Mouse (Mus musculus) layer of hippocampus, adult 2 months (tissue): ENCODE results near the gene Mon2. TPM values are rescaled to one million over a fixed set of nuclear protein-coding genes. Genes with fewer than 3 reads are reported as not detected.
A peak's percentile ranks its signal among the peaks of the same experiment; 100 is the strongest.
"Not testable (repeated sequence)": the region's sequence is repeated elsewhere in the genome, so short reads cannot be mapped to it uniquely, and the experiment has no call there.

Experiments used
- DNase-seq, 2 experiments: peaks; one replicate each; pipeline ENCODE4 v3.0.0; 2022; ENCODE audit warnings: low spot score in 2 of 2
- H3K27ac ChIP-seq: fragments of 200-600 bp; 2 replicates; pipeline ENCODE4 v1.8.1; 2022
- H3K4me3 ChIP-seq: fragments of 200-600 bp; 2 replicates; pipeline ENCODE4 v1.8.1; 2022; ENCODE audit warnings: mild to moderate bottlenecking
- CTCF ChIP-seq: fragments of 200-600 bp; conservative IDR thresholded peaks from 2 replicates; pipeline ENCODE4 v1.8.1; 2022; ENCODE audit warnings: antibody characterized with exemption, mild to moderate bottlenecking, moderate library complexity
- total RNA-seq, 2 experiments: library from RNA; stranded (reverse); gene quantifications; 2 replicates each; pipeline ENCODE4 v1.2.3; 2021

The Mon2 gene
- total RNA-seq, 2 experiments from 2014 or later, result 101 TPM

GRCm38 (mm10) chr10:123052021-123052420 is 24.3 kb downstream of the Mon2 start:
- no peak for TF ChIP-seq CTCF
- DNase-seq, result no peak
- H3K27ac ChIP-seq, result no peak overlapping the region
- no peak overlapping the region for H3K4me3 ChIP-seq

DNA sequence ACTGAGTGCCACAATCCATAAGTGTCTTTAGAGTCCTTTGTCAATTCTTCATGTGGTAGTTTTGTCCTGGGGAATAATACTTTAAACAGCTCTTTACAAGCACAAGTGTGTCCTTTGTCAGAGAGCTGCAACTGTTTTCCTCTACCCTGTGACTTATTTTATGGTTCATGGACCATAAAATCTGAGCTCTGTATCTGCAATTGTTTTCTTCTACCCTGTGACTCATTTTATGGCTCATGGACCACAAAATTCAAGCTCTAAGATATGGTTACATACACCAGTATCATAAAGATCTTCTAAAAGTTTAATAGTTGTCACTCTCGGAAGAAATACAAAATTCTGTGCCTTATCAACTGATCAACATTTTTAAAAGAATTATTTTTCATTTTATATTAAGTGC is 27.6 kb downstream of the Mon2 start:
- TF ChIP-seq CTCF, result no peak
- no peak overlapping the region for H3K27ac ChIP-seq

DNA sequence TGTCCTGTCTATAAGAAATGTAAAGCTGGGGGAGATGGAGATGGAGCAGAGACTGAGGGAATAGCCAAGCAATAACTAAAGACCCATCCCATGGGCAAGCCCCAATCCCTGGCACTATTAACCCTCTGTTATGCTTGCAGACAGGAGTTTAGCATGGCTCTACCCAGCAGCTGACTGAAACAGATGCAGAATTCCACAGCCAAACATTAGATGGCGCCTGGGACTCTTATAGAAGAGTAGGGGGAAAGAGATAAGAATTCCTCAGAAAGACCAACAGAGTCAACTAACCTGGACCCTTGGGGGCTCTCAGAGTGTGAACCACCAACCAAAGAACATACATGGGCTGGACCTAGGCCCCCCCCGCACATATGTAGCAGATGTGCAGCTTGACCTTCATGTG is 36.4 kb downstream of the Mon2 start:
- Histone ChIP-seq H3K27ac (no peak overlapping the region), H3K4me3 (no peak overlapping the region)
- peak; percentile 67 for TF ChIP-seq CTCF
- DNase-seq, result no peak

More for the DNA sequence above, 27.6 kb downstream of the Mon2 start:
- H3K4me3 ChIP-seq, result no peak overlapping the region
- DNase-seq, result no peak

GRCm38 (mm10) chr10:123032078-123032646 is 44.1 kb downstream of the Mon2 start:
- TF ChIP-seq CTCF, result no peak
- DNase-seq, result no peak
- H3K4me3 ChIP-seq, result no peak overlapping the region
- H3K27ac ChIP-seq, result no peak overlapping the region

GRCm38 (mm10) chr10:123031449-123031848 is 44.9 kb downstream of the Mon2 start:
- no peak for TF ChIP-seq CTCF
- H3K27ac ChIP-seq, result no peak overlapping the region
- no peak for DNase-seq
- H3K4me3 ChIP-seq, result no peak overlapping the region

DNA sequence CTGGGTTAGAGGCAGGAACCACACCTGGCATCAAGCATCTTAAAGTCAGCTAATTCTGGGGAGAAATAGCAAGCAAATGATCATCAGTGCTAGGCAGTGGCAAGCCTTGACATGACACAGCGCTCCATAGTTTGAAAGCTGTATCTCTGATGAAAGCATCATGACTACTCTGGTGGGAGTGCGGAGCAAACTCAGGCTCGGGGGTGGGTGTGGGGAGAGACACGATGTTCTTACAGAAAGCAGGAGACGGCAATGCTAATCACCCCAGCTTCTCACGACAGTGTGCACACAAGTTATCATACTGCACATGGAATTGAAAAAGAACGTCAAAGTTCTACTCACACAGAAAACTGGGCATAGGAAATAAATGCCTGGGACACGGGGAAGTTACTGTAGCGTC is 45.7 kb downstream of the Mon2 start:
- H3K4me3 ChIP-seq, result no peak overlapping the region
- peak; percentile 49 to 54 for DNase-seq
- no peak for TF ChIP-seq CTCF

GRCm38 (mm10) chr10:123028949-123029348 is 47.4 kb downstream of the Mon2 start:
- TF ChIP-seq CTCF, result no peak
- Histone ChIP-seq H3K27ac (no peak overlapping the region), H3K4me3 (no peak overlapping the region)
- no peak for DNase-seq

More for the DNA sequence above, 45.7 kb downstream of the Mon2 start:
- H3K27ac ChIP-seq, result no peak overlapping the region

DNA sequence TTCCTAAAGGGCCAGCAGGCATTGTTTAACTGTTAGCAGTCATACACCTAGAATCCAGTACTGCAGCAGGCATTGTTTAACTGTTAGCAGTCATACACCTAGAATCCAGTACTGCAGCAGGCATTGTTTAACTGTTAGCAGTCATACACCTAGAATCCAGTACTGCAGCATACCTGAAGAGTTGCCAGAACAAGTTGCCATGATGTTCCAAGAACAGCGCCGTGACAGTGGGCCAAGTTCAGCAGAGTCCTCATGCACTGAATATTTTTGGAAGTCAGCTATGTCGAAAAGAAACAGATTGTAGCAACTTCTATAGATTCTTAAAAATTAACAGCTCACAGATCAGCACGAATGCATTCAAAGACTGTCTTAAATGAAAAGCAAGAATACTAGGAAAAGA is 49.6 kb downstream of the Mon2 start:
- H3K4me3 ChIP-seq, DNase-seq, H3K27ac ChIP-seq: not testable (repeated sequence)

DNA sequence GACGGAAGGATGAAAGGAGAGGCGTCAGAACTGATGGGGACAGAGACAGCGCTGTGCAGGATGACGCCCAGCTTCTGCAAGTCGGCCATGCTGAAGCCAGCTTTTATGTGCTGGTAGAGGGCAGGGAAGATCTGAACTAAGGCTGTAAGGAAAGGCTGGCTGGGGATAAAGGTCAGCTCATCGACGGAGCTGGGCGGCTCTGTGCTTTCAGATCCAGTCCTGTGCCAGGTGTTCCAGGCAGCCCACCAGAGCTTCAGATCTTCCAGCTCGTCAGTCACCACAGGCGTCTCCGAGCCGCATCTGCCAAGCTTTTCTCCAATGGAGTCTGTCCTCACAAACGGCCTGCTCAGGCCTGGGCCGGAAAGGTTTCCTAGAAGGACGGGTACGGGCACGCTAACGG is 62.9 kb downstream of the Mon2 start:
- no peak for TF ChIP-seq CTCF
- DNase-seq, result no peak
- Histone ChIP-seq H3K27ac (peak overlapping the region; percentile 5; the same call in 1 of the 2 replicates), H3K4me3 (no peak overlapping the region)

DNA sequence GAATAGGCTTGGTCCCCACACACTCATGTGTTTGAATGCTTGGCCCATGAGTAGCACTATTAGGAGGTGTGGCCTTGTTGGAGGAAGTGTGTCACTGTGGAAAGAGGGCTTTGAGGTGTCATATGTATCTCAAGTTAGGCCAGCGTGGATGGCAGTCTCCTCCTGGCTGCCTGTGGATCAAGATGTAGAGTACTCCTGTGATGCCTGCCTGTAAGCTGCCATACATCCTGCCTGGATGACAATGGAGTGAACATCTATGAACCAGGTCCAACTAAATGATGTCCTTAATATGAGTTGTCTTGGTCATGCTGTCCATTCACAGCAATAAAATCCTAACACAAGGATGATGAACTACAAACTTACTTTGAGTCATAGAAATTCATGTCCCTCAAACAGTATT is 64.9 kb downstream of the Mon2 start:
- H3K4me3 ChIP-seq, result no peak overlapping the region
- no peak overlapping the region for H3K27ac ChIP-seq
- DNase-seq, result no peak
- TF ChIP-seq CTCF, result no peak

DNA sequence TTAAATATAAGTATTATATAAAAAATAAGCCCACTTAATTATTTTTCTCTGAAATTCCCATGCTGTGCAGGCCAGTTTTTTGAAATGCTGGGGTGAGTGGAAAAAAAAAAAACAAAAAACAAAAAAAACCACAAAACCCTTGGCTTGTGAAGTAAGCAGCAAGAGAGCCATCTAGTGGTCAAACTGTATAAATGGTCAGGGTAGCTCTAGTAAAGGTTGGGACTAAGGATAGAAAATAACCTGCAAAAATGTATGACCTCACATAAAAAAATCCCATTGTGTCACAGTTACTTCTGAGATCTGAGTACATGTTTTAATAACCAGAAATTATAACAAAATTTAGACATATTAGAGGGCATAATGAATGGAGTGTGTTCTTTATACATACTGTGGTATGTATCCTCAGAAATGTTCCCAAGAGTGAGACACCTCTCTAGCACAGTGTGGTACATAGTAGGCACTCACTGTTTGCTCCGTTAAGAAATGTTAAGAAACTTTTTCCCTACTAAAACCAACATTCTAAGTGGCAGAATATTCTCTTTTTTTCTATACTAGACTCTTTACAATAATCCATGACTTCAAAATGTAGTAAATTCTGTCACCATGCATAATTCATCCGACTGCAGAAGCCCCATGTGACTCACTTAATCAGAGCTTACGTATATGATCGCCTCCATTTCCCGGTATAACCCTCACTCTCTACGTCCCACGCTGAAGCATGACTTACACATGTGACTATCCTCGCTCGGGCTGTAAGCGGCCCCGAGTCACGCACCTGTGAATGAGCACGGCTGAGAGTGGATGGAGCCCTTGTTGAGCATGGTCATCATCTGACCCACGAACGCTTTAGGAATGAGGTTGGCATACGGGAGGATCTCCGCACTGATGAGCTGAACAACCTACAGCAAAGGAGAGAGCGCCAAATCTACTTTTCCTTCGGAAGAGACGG is 70.8 kb downstream of the Mon2 start:
- TF ChIP-seq CTCF, result peak; percentile 93
- no peak overlapping the region for H3K27ac ChIP-seq
- no peak for DNase-seq

GRCm38 (mm10) chr10:123004475-123005236 is 71.6 kb downstream of the Mon2 start:
- Histone ChIP-seq H3K4me3 (no peak overlapping the region), H3K27ac (no peak overlapping the region)
- DNase-seq, result no peak
- no peak for TF ChIP-seq CTCF

More for the DNA sequence above, 70.8 kb downstream of the Mon2 start:
- no peak overlapping the region for H3K4me3 ChIP-seq

DNA sequence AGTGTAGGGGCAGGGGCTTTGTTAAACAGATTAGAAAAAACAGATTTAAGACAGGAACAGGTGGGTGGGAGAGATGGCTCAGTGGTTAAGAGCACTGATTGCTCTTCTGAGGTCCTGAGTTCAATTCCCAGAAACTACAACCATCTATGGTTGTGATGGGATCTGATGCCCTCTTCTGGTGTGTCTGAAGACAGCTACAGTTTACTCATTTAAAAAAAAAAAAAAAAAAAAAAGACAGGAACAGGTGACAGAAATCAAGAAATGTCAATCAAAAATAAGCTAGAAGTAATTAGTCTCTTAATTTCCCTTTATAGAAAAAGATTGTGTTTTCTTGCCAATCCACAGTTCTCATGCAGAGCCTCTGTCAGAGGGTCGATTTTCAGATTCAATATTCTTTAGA is 74.3 kb downstream of the Mon2 start:
- TF ChIP-seq CTCF, result peak; percentile 43
- H3K27ac ChIP-seq, result no peak overlapping the region
- DNase-seq, result no peak

More for the DNA sequence above, 74.3 kb downstream of the Mon2 start:
- H3K4me3 ChIP-seq, result no peak overlapping the region
